Mouse (Mus musculus): ENCODE measurements around the gene Sh3gl2. TPM values are rescaled to one million over a fixed set of nuclear protein-coding genes. Genes with fewer than 3 reads are reported as not detected.

The Sh3gl2 gene
- polyA plus RNA-seq, 1 experiment from 2014 or later, result 61.5 TPM

GRCm38 (mm10) chr4:85402823-85403222 lies 197.9 kb downstream of the Sh3gl2 start:
- Histone ChIP-seq H3K9ac (ENCODE audit: low read length) (no peak overlapping the region), H3K36me3 (ENCODE audit: control insufficient read depth, insufficient read depth, low read length) (no peaks in the 10 kb centered on the region), H3K4me3 (ENCODE audit: low read depth, low read length) (no peak overlapping the region), H3K9me3 (replicated peaks; ENCODE audit: control insufficient read depth, low read length) (no peaks in the 10 kb centered on the region), H3K4me1 (ENCODE audit: control insufficient read depth, insufficient read depth, low read length) (no peaks in the 10 kb centered on the region), H3K4me2 (ENCODE audit: low read length) (no peak overlapping the region), H3K27ac (ENCODE audit: low read depth, low read length) (no peak overlapping the region), H3K27me3 (replicated peaks; ENCODE audit: control insufficient read depth, insufficient read depth, low read length) (no peaks in the 10 kb centered on the region)
- WGBS, result 46% methylated on average over 4 of the region's 4 CpGs
- ATAC-seq (no peak; the same call in 1 of the 2 replicates), DNase-seq (ENCODE audit: low spot score) (peak; percentile 80)

- ATAC-seq (peak; percentile 76), DNase-seq (ENCODE audit: low spot score) (peak; percentile 83)
- H3K9me3 ChIP-seq (replicated peaks; ENCODE audit: control insufficient read depth, low read length), result no peaks in the 10 kb centered on the region
- no peaks in the 10 kb centered on the region for H3K27me3 ChIP-seq (replicated peaks; ENCODE audit: control insufficient read depth, insufficient read depth, low read length)
- H3K4me2 ChIP-seq (ENCODE audit: low read length), result no peak overlapping the region
- WGBS, result 43% methylated on average over 10 of the region's 10 CpGs
- no peaks in the 10 kb centered on the region for H3K36me3 ChIP-seq (ENCODE audit: control insufficient read depth, insufficient read depth, low read length)
- H3K9ac ChIP-seq (ENCODE audit: low read length), result no peak overlapping the region
- no peaks in the 10 kb centered on the region for H3K4me1 ChIP-seq (ENCODE audit: control insufficient read depth, insufficient read depth, low read length)
- H3K4me3 ChIP-seq (ENCODE audit: low read depth, low read length), result no peak overlapping the region
- H3K27ac ChIP-seq (ENCODE audit: low read depth, low read length), result no peak overlapping the region
Observed at GRCm38 (mm10) chr4:85404424-85405194, 199.7 kb downstream of the Sh3gl2 start.

GRCm38 (mm10) chr4:85405276-85405675 lies 200.3 kb downstream of the Sh3gl2 start:
- H3K4me3 ChIP-seq (ENCODE audit: low read depth, low read length), result no peak overlapping the region
- WGBS, result 71% methylated on average over 7 of the region's 7 CpGs
- H3K9me3 ChIP-seq (replicated peaks; ENCODE audit: control insufficient read depth, low read length), result no peaks in the 10 kb centered on the region
- no peaks in the 10 kb centered on the region for H3K36me3 ChIP-seq (ENCODE audit: control insufficient read depth, insufficient read depth, low read length)
- no peak overlapping the region for H3K4me2 ChIP-seq (ENCODE audit: low read length)
- DNase-seq (ENCODE audit: low spot score) (peak; percentile 19), ATAC-seq (peak; percentile 40)
- no peak overlapping the region for H3K9ac ChIP-seq (ENCODE audit: low read length)
- H3K27ac ChIP-seq (ENCODE audit: low read depth, low read length), result no peak overlapping the region
- H3K4me1 ChIP-seq (ENCODE audit: control insufficient read depth, insufficient read depth, low read length), result no peaks in the 10 kb centered on the region
- no peaks in the 10 kb centered on the region for H3K27me3 ChIP-seq (replicated peaks; ENCODE audit: control insufficient read depth, insufficient read depth, low read length)

- H3K4me1 ChIP-seq (ENCODE audit: control insufficient read depth, insufficient read depth, low read length), result no peaks in the 10 kb centered on the region
- ATAC-seq, result no peak
Observed at GRCm38 (mm10) chr4:85416466-85416865, 211.5 kb downstream of the Sh3gl2 start.

GRCm38 (mm10) chr4:85420429-85420828 lies 215.5 kb downstream of the Sh3gl2 start:
- ATAC-seq, result no peak
- H3K9me3 ChIP-seq (replicated peaks; ENCODE audit: control insufficient read depth, low read length), result no peaks in the 10 kb centered on the region
- no peak overlapping the region for H3K9ac ChIP-seq (ENCODE audit: low read length)
- no peak overlapping the region for H3K4me2 ChIP-seq (ENCODE audit: low read length)
- H3K4me3 ChIP-seq (ENCODE audit: low read depth, low read length), result no peak overlapping the region
- no peak overlapping the region for H3K27ac ChIP-seq (ENCODE audit: low read depth, low read length)
- no peaks in the 10 kb centered on the region for H3K36me3 ChIP-seq (ENCODE audit: control insufficient read depth, insufficient read depth, low read length)
- WGBS, result 85% methylated on average over 6 of the region's 6 CpGs
- no peak for DNase-seq (ENCODE audit: low spot score)
- H3K4me1 ChIP-seq (ENCODE audit: control insufficient read depth, insufficient read depth, low read length), result no peaks in the 10 kb centered on the region
- no peaks in the 10 kb centered on the region for H3K27me3 ChIP-seq (replicated peaks; ENCODE audit: control insufficient read depth, insufficient read depth, low read length)

More at GRCm38 (mm10) chr4:85416466-85416865, 211.5 kb downstream of the Sh3gl2 start:
- Histone ChIP-seq H3K27me3 (replicated peaks; ENCODE audit: control insufficient read depth, insufficient read depth, low read length) (no peaks in the 10 kb centered on the region), H3K27ac (ENCODE audit: low read depth, low read length) (no peak overlapping the region), H3K9ac (ENCODE audit: low read length) (no peak overlapping the region), H3K4me2 (ENCODE audit: low read length) (no peak overlapping the region), H3K9me3 (replicated peaks; ENCODE audit: control insufficient read depth, low read length) (no peaks in the 10 kb centered on the region), H3K4me3 (ENCODE audit: low read depth, low read length) (no peak overlapping the region), H3K36me3 (ENCODE audit: control insufficient read depth, insufficient read depth, low read length) (no peaks in the 10 kb centered on the region)
- 90% methylated on average over 3 of the region's 3 CpGs for WGBS
- DNase-seq (ENCODE audit: low spot score), result no peak

- no peaks in the 10 kb centered on the region for H3K4me1 ChIP-seq (ENCODE audit: control insufficient read depth, insufficient read depth, low read length)
- H3K36me3 ChIP-seq (ENCODE audit: control insufficient read depth, insufficient read depth, low read length), result no peaks in the 10 kb centered on the region
- no peak overlapping the region for H3K4me3 ChIP-seq (ENCODE audit: low read depth, low read length)
- ATAC-seq (no peak), DNase-seq (ENCODE audit: low spot score) (no peak)
- no peaks in the 10 kb centered on the region for H3K9me3 ChIP-seq (replicated peaks; ENCODE audit: control insufficient read depth, low read length)
- 87% methylated on average over 4 of the region's 4 CpGs for WGBS
- H3K4me2 ChIP-seq (ENCODE audit: low read length), result no peak overlapping the region
- no peaks in the 10 kb centered on the region for H3K27me3 ChIP-seq (replicated peaks; ENCODE audit: control insufficient read depth, insufficient read depth, low read length)
- H3K27ac ChIP-seq (ENCODE audit: low read depth, low read length), result no peak overlapping the region
- H3K9ac ChIP-seq (ENCODE audit: low read length), result no peak overlapping the region
Observed at GRCm38 (mm10) chr4:85426211-85426610, 221.3 kb downstream of the Sh3gl2 start.

- Histone ChIP-seq H3K27me3 (replicated peaks; ENCODE audit: control insufficient read depth, insufficient read depth, low read length) (no peaks in the 10 kb centered on the region), H3K4me2 (ENCODE audit: low read length) (no peak overlapping the region), H3K9ac (ENCODE audit: low read length) (no peak overlapping the region), H3K27ac (ENCODE audit: low read depth, low read length) (no peak overlapping the region), H3K4me1 (ENCODE audit: control insufficient read depth, insufficient read depth, low read length) (no peaks in the 10 kb centered on the region), H3K4me3 (ENCODE audit: low read depth, low read length) (no peak overlapping the region), H3K36me3 (ENCODE audit: control insufficient read depth, insufficient read depth, low read length) (no peaks in the 10 kb centered on the region), H3K9me3 (replicated peaks; ENCODE audit: control insufficient read depth, low read length) (no peaks in the 10 kb centered on the region)
- no peak for ATAC-seq
- DNase-seq (ENCODE audit: low spot score), result no peak
- WGBS, result 91% methylated on average over 4 of the region's 4 CpGs
Observed at GRCm38 (mm10) chr4:85432786-85433185, 227.9 kb downstream of the Sh3gl2 start.

- H3K36me3 ChIP-seq (ENCODE audit: control insufficient read depth, insufficient read depth, low read length), result no peaks in the 10 kb centered on the region
- WGBS, result 77% methylated on average over 8 of the region's 8 CpGs
- H3K4me2 ChIP-seq (ENCODE audit: low read length), result no peak overlapping the region
- no peaks in the 10 kb centered on the region for H3K9me3 ChIP-seq (replicated peaks; ENCODE audit: control insufficient read depth, low read length)
- DNase-seq (ENCODE audit: low spot score) (no peak), ATAC-seq (no peak)
- peaks cover 2% of the 10 kb centered on the region; the same call in 1 of the 2 replicates for H3K4me1 ChIP-seq (ENCODE audit: control insufficient read depth, insufficient read depth, low read length)
- H3K27ac ChIP-seq (ENCODE audit: low read depth, low read length), result no peak overlapping the region
- no peak overlapping the region for H3K9ac ChIP-seq (ENCODE audit: low read length)
- no peaks in the 10 kb centered on the region for H3K27me3 ChIP-seq (replicated peaks; ENCODE audit: control insufficient read depth, insufficient read depth, low read length)
- no peak overlapping the region for H3K4me3 ChIP-seq (ENCODE audit: low read depth, low read length)
Observed at GRCm38 (mm10) chr4:85434734-85435133, 229.8 kb downstream of the Sh3gl2 start.

- no peaks in the 10 kb centered on the region for H3K36me3 ChIP-seq (ENCODE audit: control insufficient read depth, insufficient read depth, low read length)
- peak; percentile 63 for DNase-seq (ENCODE audit: low spot score)
- H3K4me3 ChIP-seq (ENCODE audit: low read depth, low read length), result no peak overlapping the region
- no peak overlapping the region for H3K9ac ChIP-seq (ENCODE audit: low read length)
- H3K4me1 ChIP-seq (ENCODE audit: control insufficient read depth, insufficient read depth, low read length), result peaks cover 2% of the 10 kb centered on the region; the same call in 1 of the 2 replicates
- no peak overlapping the region for H3K27ac ChIP-seq (ENCODE audit: low read depth, low read length)
- 30% methylated on average over 3 of the region's 3 CpGs for WGBS
- H3K9me3 ChIP-seq (replicated peaks; ENCODE audit: control insufficient read depth, low read length), result no peaks in the 10 kb centered on the region
- H3K4me2 ChIP-seq (ENCODE audit: low read length), result no peak overlapping the region
- H3K27me3 ChIP-seq (replicated peaks; ENCODE audit: control insufficient read depth, insufficient read depth, low read length), result no peaks in the 10 kb centered on the region
- peak; percentile 72; the same call in 1 of the 2 replicates for ATAC-seq
Observed at GRCm38 (mm10) chr4:85438813-85439212, 233.9 kb downstream of the Sh3gl2 start.

Data from forebrain, embryonic 14.5 days (tissue).